Mouse (Mus musculus) liver, embryonic 14.5 days (tissue): ENCODE measurements at regions not wholly inside any gene's neighbourhood (a gene's known extent, or its start where the extent isn't known, plus 50 kb on each side); places are given as distances from the start of the nearest gene placed in this dataset.

Experiments
- ATAC-seq: fragments of 200-750 bp; cut with Nextera tagmentation; 2 replicates; pipeline ENCODE4 v1.8.0; 2017; ENCODE audit warnings: moderate number of reproducible peaks, mild to moderate bottlenecking, moderate library complexity; ENCODE audit not compliant: insufficient read depth
- DNase-seq, 3 experiments: peaks; one replicate each; pipeline ENCODE4 v3.0.0-alpha.2; 2012 to 2013; ENCODE audit warnings: low read depth in 3 of 3, low spot score in 3 of 3
- H3K27ac ChIP-seq: fragments of 300-500 bp; sonication (generic); 2 replicates; pipeline ENCODE4 v1.5.1; 2014; ENCODE audit warnings: moderate library complexity, mild to moderate bottlenecking, control low read depth, inconsistent platforms
- H3K27me3 ChIP-seq: fragments of 300-500 bp; sonication (generic); 2 replicates; pipeline ENCODE4 v1.6.1; 2014; ENCODE audit warnings: mild to moderate bottlenecking, low read length, moderate library complexity; ENCODE audit not compliant: control insufficient read depth, insufficient read depth
- H3K36me3 ChIP-seq: fragments of 300-500 bp; sonication (generic); replicated peaks from 2 replicates; pipeline ENCODE4 v1.6.1; 2014; ENCODE audit warnings: low read depth; ENCODE audit not compliant: control insufficient read depth, insufficient read depth
- H3K4me1 ChIP-seq, 2 experiments: fragments of 200-500 bp in 1 of 2; fragments of 300-500 bp in 1 of 2; sonication (generic) in 1 of 2; replicated peaks; 2 replicates each; pipeline ENCODE4 v1.6.1; 2012 to 2014; ENCODE audit warnings: antibody characterized with exemption in 1 of 2, inconsistent platforms in 1 of 2, low read length in 1 of 2; ENCODE audit not compliant: control insufficient read depth in 2 of 2, insufficient read depth in 2 of 2
- H3K4me2 ChIP-seq: fragments of 300-500 bp; sonication (generic); 2 replicates; pipeline ENCODE4 v1.6.1; 2014; ENCODE audit warnings: low read depth, mild to moderate bottlenecking, control low read depth, moderate library complexity
- H3K4me3 ChIP-seq, 2 experiments: fragments of 200-500 bp in 1 of 2; fragments of 300-500 bp in 1 of 2; sonication (generic) in 1 of 2; 2 replicates each; pipeline ENCODE4 v1.5.1; 2012 to 2014; ENCODE audit warnings: low read depth in 2 of 2, low read length in 2 of 2, mild to moderate bottlenecking in 2 of 2, control low read depth in 1 of 2, inconsistent platforms in 1 of 2, moderate library complexity in 1 of 2; ENCODE audit not compliant: insufficient read depth in 1 of 2
- H3K9ac ChIP-seq: fragments of 300-500 bp; sonication (generic); replicated peaks from 2 replicates; pipeline ENCODE4 v1.6.1; 2014; ENCODE audit warnings: mild to moderate bottlenecking, control low read depth, moderate library complexity
- H3K9me3 ChIP-seq: fragments of 300-500 bp; sonication (generic); 2 replicates; pipeline ENCODE4 v1.6.1; 2016; ENCODE audit warnings: low read length, mixed read lengths; ENCODE audit not compliant: control insufficient read depth
- CTCF ChIP-seq: IDR thresholded peaks from 2 replicates; pipeline ENCODE4 v1.5.1; 2016; ENCODE audit warnings: antibody characterized with exemption, low read depth, control low read depth
- EP300 ChIP-seq: IDR thresholded peaks from 2 replicates; pipeline ENCODE4 v1.6.1; 2016; ENCODE audit warnings: antibody characterized with exemption, low read depth
- WGBS: fragments of 180-500 bp; shearing (Covaris S2); extraction: QIAGEN DNeasy Blood & Tissue Kit; methylation state at CpG from one replicate; pipeline ENCODE4 v1.1.7; 2014; ENCODE audit not compliant: insufficient replicate concordance; 5-methylcytosine and 5-hydroxymethylcytosine counted together

DNA sequence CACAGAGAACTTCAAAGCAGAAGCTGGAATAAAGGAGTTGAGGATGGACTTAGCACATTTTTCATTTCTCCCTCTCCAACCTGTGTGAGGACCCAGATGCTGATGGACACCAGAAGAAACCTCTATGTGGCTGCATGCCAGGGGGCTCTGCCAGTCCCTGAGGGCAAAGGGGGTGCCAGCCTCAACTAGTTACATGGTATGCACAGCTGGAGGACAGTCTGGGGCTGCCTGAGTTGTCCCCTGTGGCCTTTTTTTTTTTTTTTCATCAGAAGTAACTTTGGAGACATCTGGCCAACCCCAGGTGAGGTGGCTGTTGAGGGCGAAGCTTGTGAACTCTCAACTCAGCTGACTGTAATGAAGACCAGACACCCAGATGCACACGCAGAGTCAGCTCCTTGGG is 139.0 kb downstream of the Setd4 start:
- Histone ChIP-seq H3K4me3 (no peak overlapping the region), H3K4me1 (0 out of 4 replicates have a peak, but pooled peaks cover 0 to 2% of the 10 kb centered on the region in 2 experiments), H3K36me3 (no peaks in the 10 kb centered on the region), H3K27me3 (no peaks in the 10 kb centered on the region), H3K4me2 (no peak overlapping the region), H3K9me3 (no peaks in the 10 kb centered on the region), H3K9ac (no peak overlapping the region), H3K27ac (no peak overlapping the region)
- 42% methylated on average over 2 of the region's 2 CpGs for WGBS
- DNase-seq, result no peak
- TF ChIP-seq EP300 (no peak), CTCF (no peak)
- ATAC-seq, result no peak

DNA sequence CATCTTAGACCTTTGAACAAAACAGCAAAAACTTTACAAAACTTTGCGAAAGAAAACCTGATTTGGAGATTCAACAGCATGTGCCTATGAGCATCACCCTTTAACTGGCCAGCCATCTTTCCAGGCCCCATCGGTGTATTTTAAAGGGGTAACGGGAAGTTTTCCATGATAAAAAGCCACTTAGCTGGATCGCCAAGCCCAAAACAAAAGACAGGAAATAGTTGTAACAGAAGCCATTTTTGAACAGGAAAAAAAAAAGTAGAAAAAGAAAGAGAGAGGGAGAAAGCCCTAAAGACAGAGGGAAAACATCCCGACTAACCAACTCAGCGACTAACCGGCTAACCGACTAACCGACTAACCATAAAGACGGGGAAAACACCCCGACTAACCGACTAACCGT is 140.5 kb downstream of the Setd4 start:
- H3K9ac ChIP-seq, result no peak overlapping the region
- no peaks in the 10 kb centered on the region for H3K27me3 ChIP-seq
- H3K36me3 ChIP-seq, result no peaks in the 10 kb centered on the region
- no peak for TF ChIP-seq CTCF
- no peak for TF ChIP-seq EP300
- no peak for ATAC-seq
- no peaks in the 10 kb centered on the region for H3K9me3 ChIP-seq
- H3K4me1 ChIP-seq, result 0 out of 4 replicates have a peak, but pooled peaks cover 0 to 2% of the 10 kb centered on the region in 2 experiments
- H3K4me3 ChIP-seq, result no peak overlapping the region
- no peak overlapping the region for H3K27ac ChIP-seq
- no peak for DNase-seq
- H3K4me2 ChIP-seq, result no peak overlapping the region
- 79% methylated on average over 13 of the region's 13 CpGs for WGBS

DNA sequence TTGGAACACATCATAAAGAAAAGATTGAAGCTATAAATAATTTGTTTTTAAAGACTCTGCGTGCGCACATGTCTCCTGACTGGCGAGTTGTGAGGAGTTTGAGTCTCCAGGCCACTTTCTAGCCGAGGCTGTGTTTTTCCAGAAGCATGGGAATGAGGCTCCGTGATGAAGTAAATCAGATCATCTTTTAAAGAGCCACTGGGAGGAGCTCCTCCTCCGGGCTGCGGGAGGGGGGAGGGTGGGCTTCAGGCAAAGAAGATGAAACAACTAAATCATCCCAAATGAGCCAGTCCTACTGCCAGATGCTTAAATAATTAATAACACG is 141.6 kb downstream of the Setd4 start:
- 42% methylated on average over 8 of the region's 8 CpGs for WGBS
- ATAC-seq, result no peak
- Histone ChIP-seq H3K4me1 (0 out of 4 replicates have a peak, but pooled peaks cover 0 to 2% of the 10 kb centered on the region in 2 experiments), H3K36me3 (no peaks in the 10 kb centered on the region), H3K9ac (no peak overlapping the region), H3K9me3 (no peaks in the 10 kb centered on the region), H3K4me3 (no peak overlapping the region), H3K27ac (no peak overlapping the region), H3K27me3 (no peaks in the 10 kb centered on the region), H3K4me2 (no peak overlapping the region)
- TF ChIP-seq EP300, result no peak
- TF ChIP-seq CTCF, result no peak
- no peak for DNase-seq

DNA sequence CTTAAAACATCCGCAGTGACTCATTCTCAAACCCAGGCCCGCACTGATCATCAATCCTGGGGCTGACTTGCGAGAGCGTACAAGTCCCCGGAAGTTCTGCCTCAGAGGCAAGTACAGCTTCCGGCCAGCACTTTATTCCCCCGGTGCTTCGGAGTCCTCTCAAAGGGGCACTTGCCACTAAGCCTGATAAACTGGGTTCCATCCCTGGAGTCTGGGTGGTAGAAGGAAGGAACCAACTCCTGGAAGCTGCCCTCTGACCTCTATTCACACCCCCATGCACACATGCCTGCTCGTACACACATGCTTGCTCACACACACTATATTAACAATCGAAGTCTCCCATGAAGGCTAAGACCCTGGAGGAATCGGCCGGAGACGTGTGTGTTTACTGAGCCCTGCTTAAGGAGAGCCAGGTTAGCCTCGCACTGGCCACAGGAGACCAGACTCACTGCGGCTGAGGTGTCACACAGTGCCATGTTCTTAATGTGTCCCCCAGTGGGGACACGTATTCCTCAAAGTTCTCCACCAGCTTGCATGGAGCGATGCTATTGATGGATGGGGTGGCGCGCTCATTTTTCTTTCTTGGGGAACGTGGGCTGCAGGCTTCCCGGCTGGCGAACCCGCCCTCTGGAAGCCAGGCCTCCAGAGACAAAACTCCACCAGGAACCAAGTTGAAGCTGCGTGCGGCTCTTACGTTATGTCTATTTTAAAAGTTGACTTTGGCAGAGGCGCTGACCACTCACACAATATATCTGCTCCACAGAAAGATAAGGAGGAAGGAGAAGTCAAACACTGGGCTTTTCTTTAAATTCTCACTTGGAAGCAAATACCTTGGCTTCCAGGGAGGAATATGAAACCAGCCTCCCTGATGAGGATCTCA is 142.2 kb downstream of the Setd4 start:
- H3K36me3 ChIP-seq, result no peaks in the 10 kb centered on the region
- ATAC-seq, result no peak
- no peak overlapping the region for H3K9ac ChIP-seq
- H3K4me1 ChIP-seq, result 0 out of 4 replicates have a peak, but pooled peaks cover 0 to 2% of the 10 kb centered on the region in 2 experiments
- no peak overlapping the region for H3K27ac ChIP-seq
- WGBS, result 65% methylated on average over 27 of the region's 27 CpGs
- H3K4me2 ChIP-seq, result no peak overlapping the region
- no peak overlapping the region for H3K4me3 ChIP-seq
- H3K27me3 ChIP-seq, result no peaks in the 10 kb centered on the region
- no peak for DNase-seq
- no peaks in the 10 kb centered on the region for H3K9me3 ChIP-seq
- TF ChIP-seq CTCF (no peak), EP300 (no peak)

DNA sequence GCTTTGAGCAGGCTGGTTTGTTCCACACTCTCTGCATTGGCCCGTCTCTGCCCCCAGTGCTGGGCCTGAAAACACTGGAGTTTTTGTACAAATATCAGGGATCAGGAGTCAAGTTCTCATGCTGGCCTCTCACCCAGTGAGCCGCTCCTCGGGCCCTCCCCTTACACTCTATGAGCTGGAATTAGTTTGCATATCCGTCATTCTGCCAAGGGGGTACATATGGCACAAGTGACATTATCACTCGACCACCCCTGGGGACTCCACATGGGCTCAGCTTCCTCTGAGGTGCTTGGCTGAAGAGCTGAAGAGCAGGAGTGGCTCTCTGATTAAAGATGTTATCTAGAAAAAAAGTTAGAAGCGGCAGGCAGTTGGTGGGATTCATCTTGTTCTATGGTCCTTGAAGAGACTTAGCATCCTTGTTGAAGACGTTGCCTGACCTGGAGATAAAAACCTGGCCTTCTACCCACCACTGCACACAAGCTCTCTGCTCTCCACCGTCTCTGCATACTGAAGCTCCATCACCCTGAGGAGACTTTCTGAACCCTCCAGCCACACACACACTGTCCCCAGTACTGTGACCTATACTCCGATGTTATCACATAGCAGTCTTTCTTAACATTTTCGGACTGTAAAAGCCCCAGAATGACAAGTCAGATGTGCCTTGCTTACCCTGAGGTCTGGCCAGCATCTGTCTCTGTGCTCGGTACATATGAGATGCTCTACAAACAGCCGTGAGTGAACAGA is 144.2 kb downstream of the Setd4 start:
- Histone ChIP-seq H3K4me3 (no peak overlapping the region), H3K27ac (no peak overlapping the region), H3K27me3 (no peaks in the 10 kb centered on the region), H3K9me3 (no peaks in the 10 kb centered on the region), H3K36me3 (no peaks in the 10 kb centered on the region), H3K9ac (no peak overlapping the region), H3K4me2 (no peak overlapping the region), H3K4me1 (0 out of 4 replicates have a peak, but pooled peaks cover 0 to 2% of the 10 kb centered on the region in 2 experiments)
- DNase-seq (no peak), ATAC-seq (no peak)
- TF ChIP-seq EP300, result no peak
- no peak for TF ChIP-seq CTCF
- 41% methylated on average over 12 of the region's 12 CpGs for WGBS
